Mouse (Mus musculus) megakaryocyte, embryonic 14.5 days (primary cell): ENCODE data around the gene 5031410I06Rik.

Experiments
- FLI1 ChIP-seq: IDR thresholded peaks from 2 replicates; pipeline ENCODE4 v1.6.1; 2012; ENCODE audit warnings: low read length, inconsistent platforms, mixed read lengths
- GATA1 ChIP-seq: IDR thresholded peaks from 3 replicates; pipeline ENCODE4 v1.6.1; 2012; ENCODE audit warnings: mixed read lengths, low read length, inconsistent platforms, borderline replicate concordance

DNA sequence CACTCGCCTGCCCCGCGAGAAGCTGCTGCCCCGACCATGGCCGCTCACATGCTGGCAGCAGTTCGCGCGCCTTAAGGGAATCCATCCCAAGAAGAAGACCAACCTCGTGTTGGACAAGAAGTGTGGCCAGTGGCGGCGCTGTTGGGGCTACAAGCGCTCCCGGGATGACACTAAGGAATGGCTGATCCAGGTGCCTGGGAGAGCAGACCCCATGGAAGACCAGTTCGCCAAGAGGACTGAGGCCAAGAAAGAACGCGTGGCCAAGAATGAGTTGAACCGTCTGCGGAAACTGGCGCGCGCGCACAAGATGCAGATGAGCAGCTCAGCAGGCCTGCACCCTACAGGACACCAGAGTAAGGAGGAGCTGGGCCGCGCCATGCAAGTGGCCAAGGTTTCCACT, 34.4 kb downstream of the 5031410I06Rik start:
- TF ChIP-seq GATA1 (no peak), FLI1 (no peak)
